Mouse (Mus musculus) MEL (cell line): ENCODE measurements around the gene Il9r.

ENCODE experiments used
- CTCF ChIP-seq, 3 experiments: IDR thresholded peaks in 2 of 3; conservative IDR thresholded peaks in 1 of 3; 2 replicates each; pipeline ENCODE4 v1.5.1; 2011 to 2012; ENCODE audit warnings: low read length in 3 of 3, low read depth in 2 of 3, mild to moderate bottlenecking in 2 of 3, improper control_type of control experiment in 1 of 3, inconsistent platforms in 1 of 3, mixed read lengths in 1 of 3, moderate library complexity in 1 of 3; ENCODE audit not compliant: control insufficient read depth in 1 of 3, insufficient read depth in 1 of 3, poor library complexity in 1 of 3, severe bottlenecking in 1 of 3
- GATA1 ChIP-seq: IDR thresholded peaks from 2 replicates; pipeline ENCODE4 v1.6.1; 2011; ENCODE audit warnings: low read depth, low read length, improper control_type of control experiment
- MAX ChIP-seq: IDR thresholded peaks from 2 replicates; pipeline ENCODE4 v1.6.1; 2011; ENCODE audit warnings: low read length, improper control_type of control experiment
- MAZ ChIP-seq: IDR thresholded peaks from 2 replicates; pipeline ENCODE4 v1.6.1; 2012; ENCODE audit warnings: low read depth, mild to moderate bottlenecking, inconsistent platforms, low read length, improper control_type of control experiment
- MEF2A ChIP-seq: IDR thresholded peaks from 2 replicates; pipeline ENCODE4 v1.6.1; 2014; ENCODE audit warnings: low read depth, mild to moderate bottlenecking, inconsistent platforms, low read length, improper control_type of control experiment; ENCODE audit not compliant: poor library complexity, insufficient replicate concordance, severe bottlenecking; ENCODE audit errors: extremely low read depth
- MXI1 ChIP-seq: IDR thresholded peaks from 2 replicates; pipeline ENCODE4 v1.6.1; 2011; ENCODE audit warnings: mild to moderate bottlenecking, low read depth, low read length, improper control_type of control experiment
- POLR2A ChIP-seq, 2 experiments: IDR thresholded peaks; 2 replicates each; pipeline ENCODE4 v1.6.1; 2011 to 2012; ENCODE audit warnings: low read length in 2 of 2, mild to moderate bottlenecking in 2 of 2, control low read depth in 1 of 2, improper control_type of control experiment in 1 of 2, low read depth in 1 of 2, moderate library complexity in 1 of 2; ENCODE audit not compliant: control insufficient read depth in 1 of 2, insufficient read depth in 1 of 2, poor library complexity in 1 of 2
- SMC3 ChIP-seq: IDR thresholded peaks from 2 replicates; pipeline ENCODE4 v1.6.1; 2011; ENCODE audit warnings: low read depth, low read length, improper control_type of control experiment
- TBP ChIP-seq: IDR thresholded peaks from 2 replicates; pipeline ENCODE4 v1.8.0; 2011; ENCODE audit warnings: low read depth, low read length, improper control_type of control experiment
- ZMIZ1 ChIP-seq: IDR thresholded peaks from 2 replicates; pipeline ENCODE4 v1.6.1; 2012; ENCODE audit warnings: low read depth, mild to moderate bottlenecking, inconsistent platforms, low read length, improper control_type of control experiment, moderate library complexity
- ZNF384 ChIP-seq: IDR thresholded peaks from 2 replicates; pipeline ENCODE4 v1.6.1; 2012; ENCODE audit warnings: low read depth, mild to moderate bottlenecking, inconsistent platforms, low read length, improper control_type of control experiment

- no peak for TF ChIP-seq TBP
- no peak for TF ChIP-seq CTCF (IDR thresholded peaks at IDR 0.05 in 2 of 3, conservative IDR thresholded peaks at IDR 0.05 in 1 of 3; ENCODE audit: control insufficient read depth in 1 of 3, insufficient read depth in 1 of 3, low read depth in 2 of 3, low read length in 3 of 3, poor library complexity in 1 of 3, severe bottlenecking in 1 of 3)
- TF ChIP-seq ZNF384: no peak
- TF ChIP-seq POLR2A (IDR thresholded peaks at IDR 0.05; ENCODE audit: control insufficient read depth in 1 of 2, insufficient read depth in 1 of 2, low read depth in 1 of 2, low read length in 2 of 2, poor library complexity in 1 of 2): no peak
- no peak for TF ChIP-seq MAZ
- TF ChIP-seq MAX: no peak
- TF ChIP-seq GATA1: no peak
- TF ChIP-seq MXI1: no peak
- TF ChIP-seq SMC3: no peak
- TF ChIP-seq MEF2A: no peak
- TF ChIP-seq ZMIZ1: no peak
Observed at GRCm38 (mm10) chr11:32186031-32186430, 14.0 kb downstream of the Il9r start.
